In genomic region chr2:178414261-178415149, GRCm38 (mm10) we compare ENCODE assay signal across 8 mouse cellular contexts. TPM values are rescaled to one million over a fixed set of nuclear protein-coding genes. Genes with fewer than 3 reads are reported as not detected.
DNase-seq lines count a peak whose midpoint lies in the region; ATAC-seq and TF ChIP-seq lines count a peak whose summit lies in the region.

Gene Ppp1r3d (minus strand): TSS chr2:178414472.
Gene Fam217b (plus strand): TSS chr2:178414524.

- H3K9me3 ChIP-seq in forebrain, postnatal 0 days (ENCODE audit: low read length), result no peaks in the 10 kb centered on the region
- no peaks in the 10 kb centered on the region for H3K9me3 ChIP-seq in neural tube, embryonic 15.5 days (replicated peaks)

- ATAC-seq in forebrain, postnatal 0 days, result peak; percentile 89
- peak; percentile 88 for ATAC-seq in neural tube, embryonic 15.5 days (ENCODE audit: low FRiP score)

- 3% methylated on average over 72 of the region's 74 CpGs for WGBS in forebrain, postnatal 0 days
- under 1% methylated on average over 74 of the region's 74 CpGs for WGBS in lung, adult 2 months
- under 1% methylated on average over 63 of the region's 74 CpGs for WGBS in neural tube, embryonic 15.5 days

- H3K4me1 ChIP-seq in forebrain, postnatal 0 days (ENCODE audit: insufficient read depth), result 0 out of 2 replicates have a peak, but pooled peaks cover 3% of the 10 kb centered on the region
- H3K4me1 ChIP-seq in lung, adult 2 months (ENCODE audit: control insufficient read depth, insufficient read depth, low read length), result peaks cover 7% of the 10 kb centered on the region
- peaks cover 31% of the 10 kb centered on the region for H3K4me1 ChIP-seq in neural tube, embryonic 15.5 days

- no peaks in the 10 kb centered on the region for H3K27me3 ChIP-seq in forebrain, postnatal 0 days (ENCODE audit: insufficient read depth, low read length)
- H3K27me3 ChIP-seq in neural tube, embryonic 15.5 days (replicated peaks), result 0 out of 2 replicates have a peak, but pooled peaks cover 4% of the 10 kb centered on the region

- intact Hi-C loops in heart, postnatal 36 days (cut with DNase I), result loop anchor here (1.0 kb wide), 1 partner anchor 9 kb away; no protein-coding TSS in a partner anchor

- peak within 1 kb of the TSS; percentile 99 for H3K4me2 ChIP-seq in forebrain, postnatal 0 days (ENCODE audit: low read depth)
- H3K4me2 ChIP-seq in neural tube, embryonic 15.5 days, result peak within 1 kb of the TSS; percentile 100

- peak within 1 kb of the TSS; percentile 72 for H3K4me3 ChIP-seq in forebrain, postnatal 0 days (ENCODE audit: low read depth, low read length)
- H3K4me3 ChIP-seq in lung, adult 2 months (replicated peaks; ENCODE audit: extremely low read depth, low read depth, low read length), result peak within 1 kb of the TSS; percentile 85
- peak within 1 kb of the TSS; percentile 67 for H3K4me3 ChIP-seq in neural tube, embryonic 15.5 days (replicated peaks)

- peak within 1 kb of the TSS; percentile 66 for H3K27ac ChIP-seq in forebrain, postnatal 0 days (ENCODE audit: low read depth, low read length)
- peak within 1 kb of the TSS; percentile 89 for H3K27ac ChIP-seq in neural tube, embryonic 15.5 days (replicated peaks)

- TF ChIP-seq POLR2A in lung, adult 2 months (IDR thresholded peaks at IDR 0.05; ENCODE audit: borderline replicate concordance, extremely low read depth, low read depth, low read length), result peak; percentile 46; the same call in 1 of the 2 replicates

- peak; percentile 22; the same call in 1 of the 2 replicates for TF ChIP-seq CTCF in forebrain, postnatal 0 days (IDR thresholded peaks at IDR 0.05; ENCODE audit: low read depth)
- TF ChIP-seq CTCF in lung, adult 2 months (IDR thresholded peaks at IDR 0.05; ENCODE audit: insufficient read depth, low read length), result no peak

- DNase-seq in adipocyte (ENCODE audit: low spot score), result peak; percentile 79
- DNase-seq in cerebellum, adult 18-20 months, result peak; percentile 32 to 46
- DNase-seq in forebrain, postnatal 0 days, result peak; percentile 71
- peak; percentile 61 to 72 for DNase-seq in heart, postnatal 36 days
- DNase-seq in layer of hippocampus, adult 8-10 months (ENCODE audit: low spot score in 2 of 2), result peak; percentile 55 to 60
- peak; percentile 37 for DNase-seq in lung, adult 2 months
- DNase-seq in natural killer cell, adult 2 months (ENCODE audit: low spot score in 2 of 2), result no peak

- H3K36me3 ChIP-seq in forebrain, postnatal 0 days (ENCODE audit: insufficient read depth), result no peaks in the 10 kb centered on the region
- peaks cover 5% of the 10 kb centered on the region for H3K36me3 ChIP-seq in neural tube, embryonic 15.5 days

- peak within 1 kb of the TSS; percentile 54 for H3K9ac ChIP-seq in forebrain, postnatal 0 days
- H3K9ac ChIP-seq in neural tube, embryonic 15.5 days (replicated peaks), result peak within 1 kb of the TSS; percentile 67

RNA-seq across cellular contexts. Expression of gene Ppp1r3d, which starts in this region (rescaled TPM):
- 7.7 and 8.8 TPM in 2 replicates for total RNA-seq in forebrain, postnatal 0 days (2014; rRNA removed)
- polyA plus RNA-seq in forebrain, postnatal 0 days (2015; fragmentation: Nextera tagmentation; extraction: Ambion mirVana), result 2.3 and 3.8 TPM in 2 replicates
- total RNA-seq in heart, postnatal 36 days (2021), result 10 to 100 TPM; 15.3 to 17.9 TPM
- total RNA-seq in layer of hippocampus, adult 8-10 months (2022), result 1 to 10 TPM; 4.5 to 6.0 (median 5.2) TPM
- 5.3 and 6.0 TPM in 2 replicates for polyA plus RNA-seq in lung, adult 2 months (2012; rRNA removed)
- polyA plus RNA-seq in neural tube, embryonic 15.5 days (2015; fragmentation: Nextera tagmentation; extraction: Ambion mirVana), result 6.7 and 8.3 TPM in 2 replicates

RNA-seq across cellular contexts. Expression of gene Fam217b, which starts in this region (rescaled TPM):
- total RNA-seq in forebrain, postnatal 0 days (2014; rRNA removed), result 13.8 and 22.2 TPM in 2 replicates
- polyA plus RNA-seq in forebrain, postnatal 0 days (2015; fragmentation: Nextera tagmentation; extraction: Ambion mirVana), result 10.9 and 15.0 TPM in 2 replicates
- total RNA-seq in heart, postnatal 36 days (2021), result 10 to 100 TPM in 1 of 2 experiments, 1 to 10 TPM in 1; 9.6 to 13.3 TPM
- 10 to 100 TPM; 45.5 to 54.6 (median 47.5) TPM for total RNA-seq in layer of hippocampus, adult 8-10 months (2022)
- 2.4 and 3.3 TPM in 2 replicates for polyA plus RNA-seq in lung, adult 2 months (2012; rRNA removed)
- 15.7 and 19.9 TPM in 2 replicates for polyA plus RNA-seq in neural tube, embryonic 15.5 days (2015; fragmentation: Nextera tagmentation; extraction: Ambion mirVana)

Comparison
In these comparisons a context has a peak if more than half of its experiments do, and no peak if none do; other contexts are left out.
1. DNase-seq: peak in adipocyte (single experiment), cerebellum, adult 18-20 months (2 of 2), forebrain, postnatal 0 days (single experiment), heart, postnatal 36 days (2 of 2), layer of hippocampus, adult 8-10 months (2 of 2) and lung, adult 2 months (single experiment); none in natural killer cell, adult 2 months (0 of 2).
2. Peak in every context shown above with its lines, with median percentiles within 50 percentile points of each other: H3K4me3 ChIP-seq.